Mouse (Mus musculus) left cerebral cortex, postnatal 36 days (tissue): ENCODE measurements around the gene Ccdc163. TPM values are rescaled to one million over a fixed set of nuclear protein-coding genes. Genes with fewer than 3 reads are reported as not detected.

Experiments
- DNase-seq, 2 experiments: peaks; one replicate each; pipeline ENCODE4 v3.0.0; 2021 to 2022; ENCODE audit warnings: low spot score in 2 of 2, mixed read lengths in 1 of 2
- intact Hi-C: fragments of 180-260 bp; cut with DNase I; formaldehyde crosslinking; loops from one replicate; pipeline ENCODE4 v1.15.1; 2025
- total RNA-seq, 2 experiments: library from RNA; stranded (reverse); gene quantifications; 2 replicates each; pipeline ENCODE4 v1.2.3; 2021

The Ccdc163 gene
- total RNA-seq, 2 experiments from 2014 or later = 4.6 to 5.1 TPM

DNA sequence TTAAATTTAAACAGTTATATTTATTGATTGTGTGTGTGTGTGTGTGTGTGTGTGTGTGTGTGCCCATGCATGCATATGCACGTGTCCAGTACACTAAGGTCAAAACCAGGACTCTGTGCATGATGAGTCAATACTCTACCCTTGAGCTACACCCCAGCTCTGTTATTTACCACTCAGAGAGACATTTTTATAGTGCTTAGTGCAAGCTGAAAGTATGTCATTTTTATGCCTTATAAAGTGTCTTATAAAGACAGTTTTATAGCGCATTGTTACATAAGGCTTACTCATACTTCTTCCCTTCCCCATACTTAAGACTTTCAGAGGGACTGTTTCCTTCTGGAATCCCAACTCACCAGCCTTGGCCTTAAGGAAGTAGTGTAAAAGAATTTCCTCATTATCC, 41.4 kb downstream of the Ccdc163 start:
- intact Hi-C loops = no loop called here
- no peak for DNase-seq

DNA sequence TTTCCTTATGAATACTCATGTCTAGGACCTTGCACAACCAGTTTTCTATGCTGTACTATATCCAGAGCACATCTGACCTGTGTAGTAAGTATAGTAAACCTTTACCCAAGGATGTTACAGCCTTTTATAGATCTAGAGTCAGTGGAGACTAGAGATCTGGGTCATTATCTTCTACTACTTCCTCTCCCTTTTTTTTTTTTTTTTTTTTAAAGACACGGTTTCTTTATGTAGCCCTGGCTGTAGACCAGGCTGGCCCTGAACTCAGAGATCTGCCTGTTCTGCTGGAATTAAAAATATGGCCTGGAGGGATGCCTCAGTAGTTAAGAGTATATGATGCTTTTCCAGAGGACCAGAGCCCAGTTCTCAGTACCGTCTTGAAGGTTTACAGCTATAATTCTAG, 53.6 kb downstream of the Ccdc163 start:
- intact Hi-C loops = no loop called here
- no peak for DNase-seq

DNA sequence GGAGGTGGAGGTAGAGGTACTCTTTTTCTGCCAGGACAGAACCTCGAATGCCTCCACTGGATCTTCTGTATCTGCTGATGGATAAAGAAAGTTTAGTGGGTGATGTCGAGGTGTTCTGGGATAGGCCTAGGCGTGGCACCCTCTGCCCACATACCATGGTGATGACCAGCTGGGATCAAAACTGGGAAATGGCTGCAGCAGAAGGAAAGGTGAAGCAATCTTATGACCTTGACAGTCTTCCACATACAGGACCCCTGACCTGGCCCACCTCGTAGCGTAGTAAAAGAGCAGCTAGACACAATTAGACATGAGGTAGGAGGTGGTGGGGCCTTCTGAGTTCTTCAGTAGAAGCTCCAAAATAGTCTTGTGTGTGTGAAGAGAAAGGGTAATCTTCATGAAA, 55.7 kb downstream of the Ccdc163 start:
- intact Hi-C loops = no loop called here
- DNase-seq = no peak

DNA sequence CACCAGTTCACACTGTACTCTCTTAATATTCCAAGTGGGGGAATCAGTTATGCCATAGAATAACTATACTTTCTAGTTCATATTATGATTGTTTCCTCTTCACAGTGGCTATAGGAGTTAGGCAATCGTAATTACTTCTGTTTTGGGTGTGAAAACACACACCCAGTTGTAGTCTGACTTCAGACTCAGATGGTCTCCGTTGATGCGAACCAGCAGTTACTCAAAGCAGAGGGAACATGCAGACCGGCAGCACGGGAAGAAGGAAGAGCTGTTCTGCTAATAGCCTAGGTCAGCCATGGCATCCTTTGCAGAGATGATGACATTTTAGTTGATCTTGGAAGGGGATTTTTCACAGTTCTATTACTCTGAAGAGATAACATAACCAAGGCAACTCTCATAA, 60.2 kb downstream of the Ccdc163 start:
- no peak for DNase-seq
- intact Hi-C loops = no loop called here

DNA sequence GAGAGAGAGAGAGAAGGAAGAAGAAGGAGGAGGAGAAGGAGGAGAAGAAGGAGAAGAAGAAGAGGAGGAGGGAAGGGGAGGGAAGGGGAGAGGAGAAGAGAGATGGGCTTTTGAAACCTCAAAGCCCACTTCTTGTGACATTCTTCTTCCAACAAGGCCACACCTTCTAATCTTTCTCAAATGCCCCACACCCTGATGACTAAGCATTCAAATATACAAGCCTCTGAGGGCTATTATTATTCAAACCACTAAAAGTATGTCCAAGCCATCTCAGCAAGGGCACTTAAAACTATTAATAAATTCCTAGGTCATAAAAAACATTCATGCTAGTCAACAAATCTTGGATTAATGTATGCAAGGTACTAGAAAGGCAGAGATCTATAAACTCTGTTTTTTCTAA, 60.8 kb downstream of the Ccdc163 start:
- DNase-seq = no peak
- intact Hi-C loops = no loop called here

DNA sequence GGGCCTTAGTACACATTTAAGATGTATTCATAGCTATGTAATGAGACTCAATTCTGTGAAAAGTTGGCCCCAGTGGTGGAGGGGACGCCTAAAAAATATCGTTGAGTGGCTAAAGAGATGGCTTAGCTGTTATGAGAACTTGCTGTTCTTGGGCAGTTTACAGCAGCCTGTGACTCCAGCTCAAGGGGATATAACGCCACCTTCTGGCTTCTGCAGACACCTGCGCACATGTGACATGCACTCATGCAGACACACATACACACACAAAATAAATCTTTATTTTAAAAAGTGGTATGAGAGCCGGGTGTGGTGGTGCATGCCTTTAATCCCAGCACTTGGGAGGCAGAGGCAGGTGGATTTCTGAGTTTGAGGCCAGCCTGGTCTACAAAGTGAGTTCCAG, 68.1 kb downstream of the Ccdc163 start:
- no peak for DNase-seq
- intact Hi-C loops = no loop called here

DNA sequence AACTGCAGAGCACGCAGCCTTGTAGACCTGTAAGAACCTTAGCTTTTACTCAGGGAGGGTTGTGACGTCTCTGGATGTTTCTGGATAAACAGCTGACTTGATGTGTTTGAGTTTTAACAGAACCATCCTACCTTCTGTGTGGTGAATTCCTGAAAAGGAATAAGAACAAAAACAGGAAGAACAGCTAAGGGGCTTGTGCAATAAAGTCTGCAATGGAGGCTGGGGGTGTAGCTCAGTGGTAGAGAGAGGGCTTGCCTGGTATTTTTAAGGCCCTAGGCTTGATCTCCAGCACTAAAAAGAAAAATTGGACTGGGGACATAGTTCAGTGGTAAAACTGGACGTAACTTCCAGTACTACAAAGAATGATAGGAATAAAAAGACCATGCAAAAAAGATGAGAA, 68.8 kb downstream of the Ccdc163 start:
- intact Hi-C loops = no loop called here
- no peak for DNase-seq

DNA sequence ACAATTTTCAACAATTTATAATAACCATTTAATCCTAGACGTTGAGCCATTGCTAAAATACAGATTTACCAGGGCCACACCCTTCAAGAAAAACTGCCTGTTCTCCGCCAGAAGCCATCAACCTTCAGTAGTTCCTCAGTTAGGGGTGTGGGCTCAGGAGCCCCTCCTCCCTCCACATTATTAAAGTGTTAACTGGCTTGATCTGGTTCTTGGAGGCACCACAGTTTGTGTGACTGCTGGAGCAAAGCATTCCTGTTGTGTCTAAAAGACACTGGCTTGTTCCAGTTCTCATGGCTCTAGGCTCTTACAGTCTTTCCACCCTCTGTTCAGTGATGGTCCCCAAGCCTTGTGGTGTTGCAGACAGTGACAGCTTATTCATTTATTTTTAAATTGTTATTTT, 72.2 kb downstream of the Ccdc163 start:
- intact Hi-C loops = no loop called here
- DNase-seq = no peak

DNA sequence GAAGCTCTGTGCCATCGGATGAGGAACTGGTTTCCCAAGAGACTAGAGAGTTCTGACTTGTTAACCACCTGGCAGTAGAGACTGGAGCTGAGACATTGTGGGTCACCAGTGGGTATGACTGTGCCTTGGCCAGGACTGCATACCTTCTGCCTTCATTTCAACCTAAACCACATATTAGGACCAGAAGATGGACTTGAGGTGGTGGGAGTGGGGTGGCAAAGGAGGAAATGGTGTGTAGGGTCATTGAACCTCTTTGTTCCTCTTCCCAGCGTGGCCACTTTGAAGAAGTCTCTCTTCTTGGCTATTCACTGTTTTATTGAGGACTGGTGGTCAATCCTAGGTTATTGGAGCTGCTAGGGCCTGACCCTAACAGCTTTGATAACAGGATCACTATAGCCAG, 73.1 kb downstream of the Ccdc163 start:
- intact Hi-C loops = no loop called here

DNA sequence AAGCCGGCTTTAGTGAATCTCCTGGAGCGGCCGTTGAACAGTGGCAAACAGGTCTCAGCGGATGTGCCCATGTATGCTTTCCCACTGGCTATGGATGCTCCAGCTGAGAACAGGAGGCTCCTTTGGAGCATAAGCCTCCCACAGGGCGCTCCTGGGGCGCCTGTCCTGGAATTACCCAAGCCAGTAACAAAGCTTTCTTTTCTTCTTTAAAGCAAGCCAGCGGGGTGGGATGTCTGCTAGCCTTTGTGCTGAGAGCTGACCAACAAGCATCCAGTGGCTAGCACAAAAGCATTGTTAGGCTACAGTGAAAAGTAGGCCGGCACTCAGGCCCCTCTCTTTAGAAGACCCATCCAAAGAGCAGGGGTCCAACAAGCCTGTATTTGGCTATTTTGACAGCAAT, 73.9 kb downstream of the Ccdc163 start:
- intact Hi-C loops = no loop called here
- DNase-seq = no peak

More for the DNA sequence above, 73.1 kb downstream of the Ccdc163 start:
- DNase-seq = no peak

DNA sequence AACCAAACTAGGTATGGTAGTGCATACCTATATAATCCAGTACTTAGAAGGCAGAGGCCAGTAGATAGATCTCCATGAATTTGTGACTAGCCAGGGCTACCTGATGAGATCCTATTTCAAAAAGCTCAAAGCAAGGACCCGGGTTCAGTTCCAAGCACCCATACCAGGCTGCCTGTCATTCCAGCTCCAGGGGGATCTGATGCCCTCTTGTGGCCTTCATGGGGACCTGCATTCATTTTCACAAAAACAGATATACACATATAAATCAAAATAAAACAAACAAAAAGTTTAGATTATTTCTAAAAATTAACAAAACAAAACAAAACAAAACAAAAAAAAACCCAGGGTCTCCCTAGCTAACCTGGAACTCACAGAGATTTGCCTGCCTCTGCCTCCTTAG, 78.3 kb downstream of the Ccdc163 start:
- intact Hi-C loops = no loop called here
- DNase-seq = no peak

DNA sequence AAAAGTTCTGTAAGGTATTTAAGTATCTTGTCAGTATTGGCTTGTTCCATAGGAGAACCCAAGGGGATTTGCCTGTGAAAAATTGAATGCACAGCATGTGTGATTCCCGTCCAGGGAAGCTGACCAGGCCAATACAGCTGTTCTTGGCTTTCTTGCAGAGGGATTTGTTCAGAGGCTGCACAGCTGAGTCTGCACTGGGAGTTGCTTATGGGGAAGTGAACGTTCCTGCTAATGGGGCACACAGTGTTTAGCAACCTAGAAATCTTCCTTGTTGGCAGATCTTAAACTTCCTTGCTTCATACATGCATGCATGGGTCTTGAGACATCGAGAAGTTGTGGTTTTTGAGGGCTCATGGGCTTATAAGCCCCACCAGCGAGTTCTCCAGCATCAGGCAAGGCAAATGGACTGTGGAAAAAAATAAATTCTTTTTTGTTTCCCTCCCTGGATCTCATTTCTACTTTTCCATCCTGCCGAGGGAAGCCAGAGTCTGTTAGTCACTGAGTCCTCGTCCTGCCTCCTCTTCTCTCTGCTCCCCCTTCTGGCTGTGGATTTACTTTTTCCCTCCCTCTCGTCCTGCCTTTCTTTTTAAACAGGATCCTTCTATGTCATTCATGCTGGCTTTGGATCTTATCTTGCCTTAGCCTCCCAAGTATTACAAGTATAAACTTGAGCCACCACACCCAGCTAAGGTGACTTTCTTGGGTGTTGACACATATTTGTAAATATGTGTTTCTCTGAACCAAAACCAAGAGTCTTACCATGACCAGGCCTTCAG, 79.9 kb downstream of the Ccdc163 start:
- intact Hi-C loops = no loop called here
- DNase-seq = no peak

DNA sequence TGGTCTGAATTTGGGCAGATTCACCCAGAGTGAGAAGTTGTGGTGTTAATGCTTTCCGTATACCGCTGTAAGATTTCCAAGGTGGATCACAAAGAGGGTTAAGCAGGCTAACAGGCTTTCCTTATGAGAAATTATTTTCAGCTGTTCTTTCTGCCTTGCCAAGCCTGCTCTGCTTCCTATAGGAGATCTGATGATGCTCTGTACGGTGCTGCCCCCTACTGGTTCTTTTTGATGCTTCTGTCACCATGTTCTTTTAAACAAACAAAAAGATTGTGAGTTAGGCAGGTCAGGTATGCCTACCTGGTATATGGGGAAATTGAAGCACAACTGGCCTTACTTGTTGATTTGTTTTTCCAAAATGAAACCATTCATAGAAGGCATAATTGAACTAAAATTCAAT, 80.6 kb downstream of the Ccdc163 start:
- DNase-seq = peak; percentile 61 to 80
- intact Hi-C loops = loop anchor here (1.0 kb wide), 1 partner anchor 70 kb away; no protein-coding TSS in a partner anchor

DNA sequence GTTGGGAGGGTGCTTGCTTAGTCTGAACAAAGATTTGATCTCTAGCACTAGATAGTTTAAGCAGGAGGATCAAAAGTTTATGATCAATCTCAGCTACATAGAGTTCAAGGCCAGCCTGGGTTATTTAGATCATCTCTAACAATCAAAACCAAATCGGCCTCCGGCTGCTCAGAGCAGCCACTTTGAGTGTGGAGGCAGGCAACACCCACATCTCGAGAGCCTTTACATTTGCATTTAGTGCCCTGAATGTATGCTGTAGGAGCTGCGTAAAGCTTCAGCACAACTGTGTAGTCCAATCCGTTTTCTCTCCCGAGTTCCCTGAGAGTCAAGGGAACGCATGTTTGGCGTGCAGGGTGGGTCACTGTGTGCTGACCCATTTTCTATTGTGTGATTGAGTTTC, 84.1 kb downstream of the Ccdc163 start:
- DNase-seq = no peak
- intact Hi-C loops = no loop called here

DNA sequence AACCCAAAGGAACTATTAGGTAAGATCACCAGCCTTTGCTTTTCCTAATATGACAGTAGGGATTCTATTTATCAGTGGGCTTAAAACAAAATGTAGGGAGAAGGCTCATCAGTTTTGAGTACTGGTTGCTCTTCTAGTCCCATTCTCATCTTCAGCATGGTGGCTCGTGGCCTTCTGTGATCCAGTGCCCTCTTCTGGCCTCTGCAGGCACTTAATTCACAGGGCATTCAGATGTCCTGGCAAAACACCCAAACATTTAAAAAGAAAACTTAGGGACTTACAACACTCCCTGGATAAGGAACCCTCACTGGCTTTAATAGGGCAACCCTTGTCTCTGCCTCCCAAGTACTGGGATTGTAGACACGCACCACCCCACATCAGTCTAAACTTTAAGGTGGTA, 86.0 kb downstream of the Ccdc163 start:
- intact Hi-C loops = no loop called here
- DNase-seq = no peak

DNA sequence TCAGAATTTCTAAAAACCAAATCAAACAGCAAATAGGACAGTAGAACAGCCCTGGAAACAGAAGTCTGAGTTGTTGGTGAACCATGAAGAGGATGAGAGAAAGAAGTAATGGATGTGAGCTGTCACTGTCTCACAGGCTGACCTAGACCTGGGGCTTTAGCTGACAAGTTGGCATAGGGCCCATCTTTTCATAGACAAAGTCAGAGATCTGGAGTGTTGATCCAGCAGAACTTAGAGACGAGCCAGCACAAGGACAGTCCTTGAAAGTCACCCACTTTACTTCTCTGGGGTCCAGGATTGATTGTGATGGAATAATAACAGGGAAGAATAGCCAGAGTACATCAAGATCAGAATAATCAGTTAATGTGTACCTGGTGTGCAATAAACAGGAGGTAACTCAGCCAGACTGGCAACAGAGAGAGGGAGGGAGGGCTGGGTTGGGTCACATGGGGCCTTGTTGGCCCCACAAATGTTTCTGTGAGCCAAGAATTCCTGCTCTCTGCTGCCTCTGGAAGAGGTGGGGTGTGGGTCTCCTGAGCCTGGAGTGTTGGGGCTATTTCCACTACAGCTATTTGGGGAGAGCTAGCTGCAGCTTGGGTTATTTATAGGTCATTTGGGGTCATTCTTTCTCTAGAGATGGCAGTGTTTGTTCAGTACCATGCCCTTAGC, 88.3 kb downstream of the Ccdc163 start:
- intact Hi-C loops = no loop called here
- no peak for DNase-seq

DNA sequence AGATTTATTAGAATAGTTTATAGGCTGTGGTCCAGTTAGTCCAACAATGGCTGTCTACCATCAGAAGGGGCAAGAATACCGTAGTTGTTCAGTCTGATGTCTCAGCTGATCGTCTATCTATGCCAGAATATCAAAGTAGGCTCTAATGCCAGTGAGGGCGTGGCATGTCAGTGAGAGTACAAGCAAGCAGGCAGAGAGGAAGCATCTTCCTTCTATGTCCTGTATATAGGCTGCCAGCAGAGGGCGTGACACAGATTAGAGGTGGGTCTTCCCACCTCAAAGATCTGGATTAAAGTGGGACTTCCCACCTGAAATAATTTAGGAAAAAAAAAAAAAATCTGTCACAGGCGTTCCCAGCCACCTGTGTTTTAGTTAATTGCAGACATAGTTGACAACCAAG, 91.6 kb downstream of the Ccdc163 start:
- intact Hi-C loops = no loop called here
- DNase-seq = no peak

Other genes with a start within 250 kb of the Ccdc163 start
- 100 to 1,000 TPM; 103 to 114 TPM for gene Mast2, start 244.3 kb upstream of the Ccdc163 start, total RNA-seq
- 10 to 100 TPM; 18.4 to 21.6 TPM for gene Ipp, start 201.0 kb upstream of the Ccdc163 start, total RNA-seq
- gene Tmem69, start 152.6 kb upstream of the Ccdc163 start, total RNA-seq = 10 to 100 TPM in 1 of 2 experiments, 1 to 10 TPM in 1; 8.8 to 10.1 TPM
- gene Gpbp1l1, start 150.9 kb upstream of the Ccdc163 start, total RNA-seq = 10 to 100 TPM; 35.7 to 43.6 TPM
- gene Ccdc17, start 111.9 kb upstream of the Ccdc163 start, total RNA-seq = 1 to 10 TPM; 5.3 to 6.3 TPM
- gene Nasp, start 80.6 kb upstream of the Ccdc163 start, total RNA-seq = 10 to 100 TPM; 26.9 to 34.8 TPM
- 100 to 1,000 TPM; 380 to 465 TPM for gene Akr1a1, start 56.8 kb upstream of the Ccdc163 start, total RNA-seq
- 100 to 1,000 TPM; 135 to 160 TPM for gene Prdx1, start 23.0 kb upstream of the Ccdc163 start, total RNA-seq
- gene Mmachc, start 103 bp upstream of the Ccdc163 start, total RNA-seq = 10 to 100 TPM; 17.5 TPM
- gene Tesk2, start 12.4 kb downstream of the Ccdc163 start, total RNA-seq = 1 to 10 TPM; 4.8 to 5.4 TPM
- 10 to 100 TPM; 10.7 to 12.1 TPM for gene Toe1, start 99.1 kb downstream of the Ccdc163 start, total RNA-seq
- gene Mutyh, start 99.2 kb downstream of the Ccdc163 start, total RNA-seq = 1 to 10 TPM; 1.6 to 3.0 TPM
- 1 to 10 TPM in 1 of 2 experiments, under 1 TPM in 1; 0.72 to 1.1 TPM for gene Hpdl, start 113.2 kb downstream of the Ccdc163 start, total RNA-seq
- 10 to 100 TPM in 1 of 2 experiments, 1 to 10 TPM in 1; 8.9 to 10.2 TPM for gene Zswim5, start 168.9 kb downstream of the Ccdc163 start, total RNA-seq